ENCODE assay signal across 7 mouse cellular contexts in the genomic region with DNA sequence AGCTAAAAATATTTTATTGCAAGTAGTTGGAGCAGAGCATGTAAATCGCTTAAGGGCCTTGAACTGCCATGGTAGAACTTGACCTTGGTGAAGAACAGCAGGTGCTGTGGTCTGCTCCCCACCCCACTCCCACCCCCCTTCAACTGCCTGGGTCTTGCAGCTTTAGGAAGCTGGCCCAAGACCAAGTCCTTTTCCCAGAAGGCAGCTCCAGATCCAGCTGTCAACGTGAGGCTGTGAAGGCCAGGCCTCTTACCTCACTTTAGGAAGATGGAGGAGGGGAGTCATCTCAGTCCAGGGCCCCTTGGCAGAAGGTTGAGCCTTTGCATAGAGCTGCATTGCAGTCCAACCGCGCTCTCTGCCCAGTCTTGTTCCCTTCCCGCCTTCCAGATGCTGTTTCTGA.
DNase-seq lines count a peak whose midpoint lies in the region; ATAC-seq and TF ChIP-seq lines count a peak whose summit lies in the region.

No protein-coding gene starts in this region.

- H3K27me3 ChIP-seq in liver, embryonic 12.5 days (replicated peaks): no peaks in the 10 kb centered on the region
- H3K27me3 ChIP-seq in liver, postnatal 0 days (ENCODE audit: insufficient read depth, low read length): no peaks in the 10 kb centered on the region
- no peaks in the 10 kb centered on the region for H3K27me3 ChIP-seq in forebrain, embryonic 14.5 days (replicated peaks; ENCODE audit: control insufficient read depth, insufficient read depth, low read length)
- H3K27me3 ChIP-seq in midbrain, postnatal 0 days (ENCODE audit: insufficient read depth, low read length): no peaks in the 10 kb centered on the region

- no peak overlapping the region for H3K4me3 ChIP-seq in liver, embryonic 12.5 days
- no peak overlapping the region for H3K4me3 ChIP-seq in liver, postnatal 0 days (ENCODE audit: low read depth, low read length)
- H3K4me3 ChIP-seq in forebrain, embryonic 14.5 days (ENCODE audit: low read depth, low read length): no peak overlapping the region
- no peak overlapping the region for H3K4me3 ChIP-seq in midbrain, postnatal 0 days (ENCODE audit: low read depth, low read length)

- H3K27ac ChIP-seq in liver, embryonic 12.5 days: no peak overlapping the region
- no peak overlapping the region for H3K27ac ChIP-seq in liver, postnatal 0 days (ENCODE audit: low read depth)
- H3K27ac ChIP-seq in forebrain, embryonic 14.5 days (ENCODE audit: low read depth, low read length): peak overlapping the region; percentile 46; the same call in 1 of the 2 replicates
- no peak overlapping the region for H3K27ac ChIP-seq in midbrain, postnatal 0 days (ENCODE audit: low read depth, low read length)

- peaks cover 13% of the 10 kb centered on the region for H3K4me1 ChIP-seq in liver, embryonic 12.5 days
- H3K4me1 ChIP-seq in liver, postnatal 0 days (ENCODE audit: insufficient read depth): peaks cover 3% of the 10 kb centered on the region; the same call in 1 of the 2 replicates
- peaks cover 9% of the 10 kb centered on the region; the same call in 1 of the 2 replicates for H3K4me1 ChIP-seq in forebrain, embryonic 14.5 days (ENCODE audit: control insufficient read depth, insufficient read depth, low read length)
- H3K4me1 ChIP-seq in midbrain, postnatal 0 days (ENCODE audit: insufficient read depth, low read length): no peaks in the 10 kb centered on the region

- no peak overlapping the region for H3K4me2 ChIP-seq in liver, embryonic 12.5 days
- no peak overlapping the region for H3K4me2 ChIP-seq in liver, postnatal 0 days (ENCODE audit: low read depth, low read length)
- H3K4me2 ChIP-seq in forebrain, embryonic 14.5 days (ENCODE audit: low read length): no peak overlapping the region
- no peak overlapping the region for H3K4me2 ChIP-seq in midbrain, postnatal 0 days (ENCODE audit: low read depth, low read length, poor library complexity, severe bottlenecking)

- no peak for DNase-seq in liver, postnatal 0 days
- peak; percentile 26 for DNase-seq in adipocyte (ENCODE audit: low spot score)
- DNase-seq in forebrain, embryonic 14.5 days (ENCODE audit: low spot score): peak; percentile 67
- DNase-seq in midbrain, postnatal 0 days (ENCODE audit: low spot score): peak; percentile 38
- no peak for DNase-seq in cerebellum, postnatal 14 days
- no peak for DNase-seq in cerebellum, adult 9-11 months

- no peaks in the 10 kb centered on the region for H3K36me3 ChIP-seq in liver, embryonic 12.5 days
- H3K36me3 ChIP-seq in liver, postnatal 0 days (replicated peaks; ENCODE audit: insufficient read depth, low read length): no peaks in the 10 kb centered on the region
- H3K36me3 ChIP-seq in forebrain, embryonic 14.5 days (ENCODE audit: control insufficient read depth, insufficient read depth, low read length): no peaks in the 10 kb centered on the region
- H3K36me3 ChIP-seq in midbrain, postnatal 0 days (ENCODE audit: insufficient read depth, low read length): no peaks in the 10 kb centered on the region

- H3K9ac ChIP-seq in liver, embryonic 12.5 days: no peak overlapping the region
- H3K9ac ChIP-seq in liver, postnatal 0 days (replicated peaks): no peak overlapping the region
- H3K9ac ChIP-seq in forebrain, embryonic 14.5 days (ENCODE audit: low read length): no peak overlapping the region
- H3K9ac ChIP-seq in midbrain, postnatal 0 days (replicated peaks; ENCODE audit: low read length, poor library complexity, severe bottlenecking): no peak overlapping the region

- H3K9me3 ChIP-seq in liver, embryonic 12.5 days (replicated peaks): peaks cover 5% of the 10 kb centered on the region; the same call in 1 of the 2 replicates
- peaks cover 2% of the 10 kb centered on the region; the same call in 1 of the 2 replicates for H3K9me3 ChIP-seq in liver, postnatal 0 days (ENCODE audit: low read length)
- no peaks in the 10 kb centered on the region for H3K9me3 ChIP-seq in forebrain, embryonic 14.5 days (replicated peaks; ENCODE audit: control insufficient read depth, low read length)
- H3K9me3 ChIP-seq in midbrain, postnatal 0 days (ENCODE audit: low read length): no peaks in the 10 kb centered on the region

- ATAC-seq in liver, embryonic 12.5 days: 0 out of 2 replicates have a peak, but pooled peaks have one; percentile 8
- no peak for ATAC-seq in liver, postnatal 0 days
- peak; percentile 63; the same call in 1 of the 2 replicates for ATAC-seq in forebrain, embryonic 14.5 days
- no peak for ATAC-seq in midbrain, postnatal 0 days (ENCODE audit: low FRiP score)

- 46% methylated on average over 5 of the region's 5 CpGs for WGBS in liver, embryonic 12.5 days (ENCODE audit: insufficient replicate concordance)
- 70% methylated on average over 5 of the region's 5 CpGs for WGBS in liver, postnatal 0 days (ENCODE audit: insufficient replicate concordance)
- 59% methylated on average over 5 of the region's 5 CpGs for WGBS in forebrain, embryonic 14.5 days
- 71% methylated on average over 5 of the region's 5 CpGs for WGBS in midbrain, postnatal 0 days

- no peak for TF ChIP-seq EP300 in liver, postnatal 0 days (IDR thresholded peaks at IDR 0.05; ENCODE audit: low read depth)

- TF ChIP-seq CTCF in liver, postnatal 0 days (IDR thresholded peaks at IDR 0.05; ENCODE audit: low read depth): no peak
- no peak for TF ChIP-seq CTCF in midbrain, postnatal 0 days (IDR thresholded peaks at IDR 0.05)

Comparison
In these comparisons a context has a peak if more than half of its experiments do, and no peak if none do; other contexts are left out.
1. ATAC-seq: peak in liver, embryonic 12.5 days (single experiment) and forebrain, embryonic 14.5 days (single experiment); none in liver, postnatal 0 days (single experiment) and midbrain, postnatal 0 days (single experiment).
2. DNase-seq: peak in adipocyte (single experiment), forebrain, embryonic 14.5 days (single experiment) and midbrain, postnatal 0 days (single experiment); none in liver, postnatal 0 days (single experiment), cerebellum, postnatal 14 days (0 of 2) and cerebellum, adult 9-11 months (single experiment).